Mouse (Mus musculus): Measurements from ENCODE around the gene Spaca9.

Gene Spaca9

GRCm38 (mm10) chr2:28699361-28700335, at the start of gene Spaca9, which contains the start of gene Ak8:
Gene Spaca9 (minus strand): TSS chr2:28699727.
Gene Ak8 (plus strand): TSS chr2:28700164.
- peak; percentile 73 to 86 for DNase-seq (ENCODE audit: low spot score in 2 of 2)

DNA sequence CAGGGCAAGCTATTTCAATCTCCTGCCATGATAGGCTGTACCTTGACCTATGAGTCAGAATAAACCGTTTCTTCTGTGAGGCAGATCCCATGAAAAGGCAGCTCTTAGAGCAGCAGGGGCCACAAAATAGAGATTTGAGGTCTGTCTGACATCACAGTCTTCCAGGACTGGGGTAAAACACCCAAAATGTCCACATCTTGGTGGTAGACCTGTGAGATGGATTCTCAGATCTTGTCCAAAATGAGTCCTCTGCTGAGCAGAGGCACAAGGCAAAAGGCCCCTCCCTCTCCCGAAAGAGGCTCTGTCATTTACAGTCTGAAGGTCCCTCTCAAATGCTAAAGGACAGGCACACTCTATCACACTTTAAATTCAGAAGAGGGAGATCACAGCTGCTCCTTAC, 48.2 kb upstream of the Spaca9 start:
- DNase-seq (ENCODE audit: low spot score in 2 of 2), result no peak

DNA sequence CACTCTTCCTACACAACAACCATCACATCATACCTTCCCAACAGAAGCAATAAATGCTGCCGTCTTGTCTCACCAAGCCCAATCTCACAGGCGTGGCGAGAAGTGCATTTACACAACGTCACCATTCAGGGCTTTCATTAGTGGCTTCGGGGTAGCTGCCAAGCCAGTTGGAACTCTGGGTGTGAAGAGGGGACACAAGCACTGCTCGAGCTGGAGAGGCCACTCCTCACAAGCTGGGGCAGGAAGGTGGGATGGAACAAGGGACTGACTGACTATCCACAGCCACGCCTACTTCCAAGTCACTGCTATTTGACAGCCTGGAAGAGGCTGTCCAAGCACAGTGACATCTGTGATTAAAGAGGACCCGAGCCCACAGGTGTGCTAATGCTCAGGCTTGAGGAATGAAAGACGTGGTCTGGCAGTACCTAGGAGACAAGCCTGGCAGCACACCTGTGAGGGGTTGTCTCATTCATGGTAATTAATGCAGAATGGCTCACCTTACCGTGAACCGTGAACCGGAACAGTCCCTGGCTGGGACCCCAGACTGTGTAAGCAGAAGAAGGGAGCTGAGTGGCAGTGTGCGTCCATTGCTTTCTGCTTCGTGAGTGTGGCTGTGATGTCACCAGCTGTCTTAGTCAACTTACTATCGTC, 47.3 kb upstream of the Spaca9 start:
- no peak for DNase-seq (ENCODE audit: low spot score in 2 of 2)

DNA sequence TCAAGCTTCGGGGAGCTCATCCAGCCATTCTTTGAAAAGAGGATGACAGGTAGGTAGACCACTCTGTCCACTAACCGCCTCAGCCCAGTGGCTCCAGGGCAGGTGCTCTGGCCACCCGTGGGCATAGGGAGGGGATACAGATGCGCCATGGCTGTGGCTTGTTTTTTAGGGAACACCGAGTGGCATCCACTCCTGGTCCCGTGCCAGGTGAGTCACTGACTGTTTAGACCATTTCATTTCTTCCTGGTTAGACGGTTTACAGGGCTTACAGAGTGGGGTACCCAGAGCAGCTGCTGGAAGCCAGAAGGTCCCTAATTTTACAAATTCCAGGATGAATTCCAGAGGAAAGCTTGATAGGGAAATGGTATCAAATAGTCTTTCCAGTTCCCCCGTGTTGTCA, 43.2 kb upstream of the Spaca9 start:
- DNase-seq (ENCODE audit: low spot score in 2 of 2), result no peak

GRCm38 (mm10) chr2:28740159-28740558, 40.6 kb upstream of the Spaca9 start:
- no peak for DNase-seq (ENCODE audit: low spot score in 2 of 2)

GRCm38 (mm10) chr2:28737112-28737511, 37.6 kb upstream of the Spaca9 start:
- DNase-seq (ENCODE audit: low spot score in 2 of 2), result no peak

- no peak for DNase-seq (ENCODE audit: low spot score in 2 of 2)
Measured at GRCm38 (mm10) chr2:28730676-28731075, 31.1 kb upstream of the Spaca9 start.

DNA sequence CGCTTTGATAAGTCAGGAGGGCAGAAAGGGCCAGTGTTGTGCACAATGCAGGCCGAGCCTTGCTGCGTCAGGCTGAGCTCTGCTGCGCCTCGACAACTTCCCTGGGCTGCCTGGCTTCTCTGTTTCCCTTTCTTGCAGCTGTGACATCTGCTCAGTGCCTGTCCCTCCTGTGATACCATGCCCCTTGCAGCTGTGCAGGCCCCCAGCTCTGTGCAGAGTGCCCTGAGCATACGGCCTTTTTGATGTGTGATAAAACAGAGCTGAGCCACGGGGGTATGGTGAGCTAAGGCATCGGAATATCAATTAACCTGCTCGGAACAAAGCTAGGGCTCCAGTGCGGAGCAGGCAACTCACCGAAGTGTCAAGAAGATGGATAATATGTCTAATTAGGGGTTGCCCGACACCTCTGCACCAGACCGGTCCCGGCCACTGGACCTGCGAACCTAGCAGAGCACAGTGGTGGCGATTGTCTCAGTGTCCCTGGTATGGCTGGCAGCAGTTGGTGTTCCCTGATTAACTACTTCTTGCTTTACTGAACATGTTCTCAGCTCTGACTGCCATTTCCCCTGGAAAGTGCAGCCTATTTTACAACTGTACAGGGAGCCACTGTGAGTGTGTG, 28.4 kb upstream of the Spaca9 start:
- no peak for DNase-seq (ENCODE audit: low spot score in 2 of 2)

DNA sequence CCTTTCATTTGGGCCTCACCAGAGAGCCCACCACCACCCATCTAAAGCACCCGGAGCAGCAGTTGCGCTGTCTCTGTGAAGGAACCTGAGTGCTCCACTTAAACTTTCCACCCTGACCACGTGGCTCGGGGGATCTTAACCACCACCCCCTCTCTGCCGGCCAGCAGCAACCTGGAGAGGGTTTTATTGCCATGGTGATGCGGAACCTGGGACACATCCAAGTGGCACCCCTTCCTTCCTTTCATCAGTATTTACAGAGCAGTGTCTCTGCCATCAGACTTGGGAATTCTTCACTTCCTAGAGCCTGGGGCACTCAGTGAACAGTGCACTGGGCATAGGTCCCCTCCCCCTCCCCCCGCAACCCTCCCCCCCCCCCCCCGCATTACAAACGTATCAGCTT, 24.4 kb upstream of the Spaca9 start:
- DNase-seq (ENCODE audit: low spot score in 2 of 2), result no peak

DNA sequence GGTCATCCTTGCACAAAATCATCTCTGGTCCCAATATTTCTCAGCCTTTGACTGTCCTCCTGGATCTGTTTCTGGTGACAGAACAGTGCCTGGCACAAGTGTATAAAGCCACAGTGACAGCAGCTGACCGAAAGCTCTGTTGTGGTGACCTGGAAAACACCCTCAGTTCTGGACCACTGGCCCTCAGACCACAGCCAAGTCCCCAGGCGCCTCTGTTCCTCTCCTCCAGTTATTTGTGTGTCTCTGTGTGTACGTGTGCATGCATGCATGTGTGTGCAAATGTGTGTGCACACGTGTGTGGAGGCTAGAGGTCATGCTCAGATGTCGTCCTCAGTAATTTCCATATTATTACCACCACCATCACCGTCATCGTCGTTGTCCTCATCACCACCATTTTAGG, 22.9 kb upstream of the Spaca9 start:
- DNase-seq (ENCODE audit: low spot score in 2 of 2), result no peak

- DNase-seq (ENCODE audit: low spot score in 2 of 2), result no peak
Measured at GRCm38 (mm10) chr2:28713036-28713435, 13.5 kb upstream of the Spaca9 start.

GRCm38 (mm10) chr2:28706787-28707186, 7.3 kb upstream of the Spaca9 start:
- no peak for DNase-seq (ENCODE audit: low spot score in 2 of 2)

- no peak for DNase-seq (ENCODE audit: low spot score in 2 of 2)
Measured at GRCm38 (mm10) chr2:28706106-28706636, 6.6 kb upstream of the Spaca9 start.

- no peak for DNase-seq (ENCODE audit: low spot score in 2 of 2)
Measured at GRCm38 (mm10) chr2:28701646-28702262, 2.2 kb upstream of the Spaca9 start.

- no peak for DNase-seq (ENCODE audit: low spot score in 2 of 2)
Measured at GRCm38 (mm10) chr2:28698566-28698965, 961 bp downstream of the Spaca9 start.

DNA sequence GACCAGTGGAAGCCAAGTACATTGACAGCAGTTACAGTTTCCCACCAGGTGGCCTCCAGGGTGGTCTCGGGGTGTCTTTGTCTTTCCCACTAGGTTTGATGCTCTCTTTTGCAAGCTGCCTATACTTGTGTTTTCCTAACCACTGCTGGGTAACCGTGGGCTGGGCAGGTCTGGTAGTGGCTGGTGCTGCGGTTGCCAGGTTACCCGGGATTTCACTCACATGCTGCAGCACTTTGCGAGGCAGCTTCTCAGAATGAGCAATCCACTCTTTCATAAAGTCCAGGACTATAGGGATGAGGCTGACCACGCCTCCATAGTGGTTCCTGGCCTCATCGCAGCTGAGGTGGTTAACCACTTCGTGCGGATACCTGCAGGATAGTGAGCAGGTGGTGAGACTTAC, 6.8 kb downstream of the Spaca9 start:
- DNase-seq (ENCODE audit: low spot score in 2 of 2), result no peak

DNA sequence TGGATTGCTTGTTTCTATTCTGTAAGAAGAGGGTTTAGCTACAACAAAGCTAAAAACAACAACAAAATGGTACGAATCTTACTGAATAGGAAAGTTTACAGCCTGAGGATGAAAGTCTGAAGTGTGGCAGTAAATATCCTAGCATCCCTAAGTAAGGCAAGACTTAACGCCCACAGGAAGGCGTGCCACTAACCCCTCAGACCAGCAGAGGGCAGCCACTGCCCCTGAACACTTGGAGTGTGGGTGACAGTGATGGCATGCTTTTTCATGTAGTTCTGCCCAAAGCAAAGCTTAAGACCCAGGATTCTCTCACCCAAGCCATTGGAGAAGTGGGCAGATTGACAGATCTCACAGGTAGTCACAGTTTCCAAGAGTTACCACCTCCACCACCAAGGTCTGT, 11.1 kb downstream of the Spaca9 start:
- DNase-seq (ENCODE audit: low spot score in 2 of 2), result peak in 1 of 2 experiments; percentile 29

GRCm38 (mm10) chr2:28685895-28686294, 13.6 kb downstream of the Spaca9 start:
- no peak for DNase-seq (ENCODE audit: low spot score in 2 of 2)

GRCm38 (mm10) chr2:28681718-28682117, 17.8 kb downstream of the Spaca9 start:
- no peak for DNase-seq (ENCODE audit: low spot score in 2 of 2)

DNA sequence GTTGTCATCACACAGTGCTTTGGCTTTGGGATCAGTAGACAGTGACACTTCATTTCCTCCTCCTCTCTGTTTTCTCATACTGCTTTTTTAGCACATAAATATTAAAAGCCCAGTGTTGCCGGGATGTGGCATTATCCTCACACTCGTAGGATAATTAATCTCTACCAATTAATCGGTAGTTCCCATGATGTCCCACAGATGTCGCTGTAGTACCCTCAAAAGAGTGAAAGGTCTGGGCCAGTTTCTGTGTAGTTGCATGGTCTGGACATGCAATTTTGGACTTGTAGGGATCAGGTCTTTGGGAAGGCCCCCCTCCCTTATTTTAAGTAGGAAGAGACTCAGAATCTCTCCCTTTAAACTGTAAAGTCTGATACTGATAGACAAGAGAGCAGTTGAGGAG, 18.8 kb downstream of the Spaca9 start:
- no peak for DNase-seq (ENCODE audit: low spot score in 2 of 2)

DNA sequence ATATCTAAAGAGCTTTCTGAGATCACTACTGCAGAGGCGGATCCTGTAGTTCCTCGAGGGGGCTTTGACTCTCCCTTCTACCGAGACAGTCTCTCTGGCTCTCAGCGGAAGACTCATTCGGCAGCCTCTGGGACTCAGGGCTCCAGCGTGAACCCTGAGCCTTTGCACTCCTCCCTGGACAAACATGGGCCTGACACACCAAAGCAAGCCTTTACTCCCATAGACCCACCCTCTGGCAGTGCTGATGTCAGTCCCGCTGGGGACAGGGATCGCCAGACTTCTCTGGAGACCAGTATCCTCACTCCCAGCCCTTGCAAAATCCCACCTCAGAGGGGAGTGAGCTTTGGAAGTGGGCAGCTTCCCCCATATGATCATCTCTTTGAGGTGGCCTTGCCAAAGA, 23.5 kb downstream of the Spaca9 start:
- no peak for DNase-seq (ENCODE audit: low spot score in 2 of 2)

DNA sequence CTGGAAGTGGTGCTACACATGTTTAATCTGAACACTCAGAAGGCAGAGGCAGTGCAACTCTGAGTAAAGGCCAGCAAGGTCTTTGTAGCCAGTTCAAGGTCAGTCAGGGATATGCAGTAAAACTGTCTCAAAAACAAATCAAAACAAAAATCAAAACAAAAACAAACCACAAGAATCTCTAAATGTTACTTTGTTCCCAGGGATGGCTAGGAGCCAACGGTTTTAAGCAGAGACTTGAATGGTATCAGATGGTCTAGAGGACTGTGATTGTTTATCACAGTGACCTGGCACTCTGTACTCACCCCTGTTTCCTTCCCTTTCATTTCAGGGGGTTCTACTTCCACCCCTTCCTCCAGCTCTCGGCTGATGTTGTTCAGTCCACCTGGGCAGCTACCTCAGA, 28.1 kb downstream of the Spaca9 start:
- DNase-seq (ENCODE audit: low spot score in 2 of 2), result no peak

All from frontal cortex, postnatal 10 days (tissue).